In the genomic region with DNA sequence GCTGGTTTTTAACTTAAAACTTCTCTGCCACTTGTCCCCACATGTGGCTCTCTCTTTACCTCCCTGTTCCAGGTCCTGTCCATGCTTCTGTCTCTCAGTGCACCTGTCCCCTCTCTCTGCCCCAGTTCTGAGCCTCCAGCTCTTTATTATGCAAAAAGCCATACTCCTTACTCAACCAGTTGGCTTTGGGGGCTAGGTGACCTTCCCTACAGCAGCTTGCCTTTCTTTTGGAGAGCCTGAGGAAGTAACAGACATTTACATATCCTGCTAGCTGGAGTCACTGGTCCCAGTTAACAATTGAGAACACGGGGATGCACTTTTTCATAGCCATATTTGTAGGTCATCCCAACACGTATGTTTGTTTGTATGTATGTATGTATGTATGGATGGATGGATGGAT, we compare ENCODE assay signal across 30 mouse cellular contexts.
"Had no signal": no experiment of that assay in that cellular context is flagged by ENCODE, and none has a peak within 500 bp of the region (broad histone marks: within the 10 kb centered on the region; RNA-seq: fewer than 3 reads in every experiment).

No protein-coding gene starts in this region.

- H3K36me3 ChIP-seq: heart, embryonic 12.5 days; heart, embryonic 13.5 days; heart, embryonic 15.5 days; hindbrain, embryonic 10.5 days; hindbrain, embryonic 12.5 days; hindbrain, embryonic 13.5 days; hindbrain, embryonic 15.5 days; intestine, embryonic 15.5 days; kidney, embryonic 15.5 days had no signal

- DNase-seq: heart, postnatal 10 days; heart, postnatal 14 days; heart, postnatal 36 days; heart, postnatal 4 days; kidney, adult 11 months; kidney, adult 18-20 months; kidney, adult 2 months; kidney, adult 8-10 months; kidney, adult 9 months; kidney, postnatal 10 days; kidney, postnatal 14 days; kidney, postnatal 25 days; kidney, postnatal 36 days; kidney, postnatal 4 days; layer of hippocampus, adult 9-11 months; layer of hippocampus, postnatal 36 days had no signal

- H3K9ac ChIP-seq: heart, embryonic 12.5 days; heart, embryonic 13.5 days; heart, embryonic 15.5 days; hindbrain, embryonic 12.5 days; hindbrain, embryonic 13.5 days; hindbrain, embryonic 14.5 days; hindbrain, embryonic 15.5 days; intestine, embryonic 15.5 days; kidney, embryonic 15.5 days had no signal

- H3K9me3 ChIP-seq: heart, embryonic 12.5 days; heart, embryonic 13.5 days; heart, embryonic 15.5 days; hindbrain, embryonic 10.5 days; hindbrain, embryonic 12.5 days; hindbrain, embryonic 13.5 days; hindbrain, embryonic 15.5 days; intestine, embryonic 15.5 days; kidney, embryonic 15.5 days had no signal

- H3K27me3 ChIP-seq: heart, embryonic 12.5 days; hindbrain, embryonic 12.5 days; hindbrain, embryonic 15.5 days; intestine, embryonic 15.5 days had no signal

- H3K27ac ChIP-seq: heart, embryonic 13.5 days; heart, embryonic 15.5 days; hindbrain, embryonic 10.5 days; hindbrain, embryonic 12.5 days; hindbrain, embryonic 13.5 days; hindbrain, embryonic 14.5 days; hindbrain, embryonic 15.5 days; hindbrain, postnatal 0 days; intestine, embryonic 15.5 days; kidney, embryonic 15.5 days; kidney, postnatal 0 days; layer of hippocampus, adult 2 months; left cerebral cortex, adult 2 months had no signal

- H3K4me1 ChIP-seq: heart, embryonic 12.5 days; heart, embryonic 13.5 days; heart, embryonic 15.5 days; intestine, embryonic 15.5 days had no signal

- H3K4me3 ChIP-seq: heart, embryonic 12.5 days; heart, embryonic 13.5 days; heart, embryonic 15.5 days; hindbrain, embryonic 10.5 days; hindbrain, embryonic 12.5 days; hindbrain, embryonic 13.5 days; hindbrain, embryonic 15.5 days; intestine, embryonic 15.5 days; kidney, embryonic 15.5 days; layer of hippocampus, adult 2 months; left cerebral cortex, adult 2 months had no signal
